Mouse (Mus musculus) bone marrow macrophage, adult 2 months (primary cell): ENCODE data around the gene Blm.

Experiments
- CTCF ChIP-seq: IDR thresholded peaks from 2 replicates; pipeline ENCODE4 v1.5.1; 2012; ENCODE audit warnings: low read depth, mild to moderate bottlenecking, low read length, moderate library complexity
- POLR2A ChIP-seq: IDR thresholded peaks from 2 replicates; pipeline ENCODE4 v1.6.1; 2012; ENCODE audit warnings: mild to moderate bottlenecking, low read depth, low read length, borderline replicate concordance

GRCm38 (mm10) chr7:80460199-80460598 lies 74.7 kb downstream of the Blm start:
- TF ChIP-seq CTCF: no peak
- no peak for TF ChIP-seq POLR2A
